Mouse (Mus musculus) hindbrain, postnatal 0 days (tissue): ENCODE measurements around the gene Tgfbi. TPM values are rescaled to one million over a fixed set of nuclear protein-coding genes. Genes with fewer than 3 reads are reported as not detected.

ENCODE experiments used
- ATAC-seq: fragments of 200-750 bp; cut with Nextera tagmentation; 2 replicates; pipeline ENCODE4 v1.8.0; 2017; ENCODE audit warnings: mild to moderate bottlenecking, moderate TSS enrichment, moderate library complexity
- DNase-seq: peaks from one replicate; pipeline ENCODE4 v3.0.0-alpha.2; 2015; ENCODE audit warnings: low spot score
- H3K27ac ChIP-seq: fragments of 300-500 bp; sonication (generic); 2 replicates; pipeline ENCODE4 v1.5.1; 2014; ENCODE audit warnings: mild to moderate bottlenecking
- H3K27me3 ChIP-seq: fragments of 300-500 bp; sonication (generic); 2 replicates; pipeline ENCODE4 v1.6.1; 2014; ENCODE audit warnings: low read length, mixed read lengths; ENCODE audit not compliant: insufficient read depth
- H3K36me3 ChIP-seq: fragments of 300-500 bp; sonication (generic); 2 replicates; pipeline ENCODE4 v1.6.1; 2014; ENCODE audit warnings: low read length, mixed read lengths; ENCODE audit not compliant: insufficient read depth
- H3K4me1 ChIP-seq: fragments of 300-500 bp; sonication (generic); 2 replicates; pipeline ENCODE4 v1.6.1; 2014; ENCODE audit warnings: antibody characterized with exemption, low read length, mixed read lengths; ENCODE audit not compliant: insufficient read depth
- H3K4me2 ChIP-seq: fragments of 300-500 bp; sonication (generic); 2 replicates; pipeline ENCODE4 v1.6.1; 2014; ENCODE audit warnings: low read depth, mild to moderate bottlenecking, low read length, moderate library complexity, mixed read lengths
- H3K4me3 ChIP-seq: fragments of 300-500 bp; sonication (generic); 2 replicates; pipeline ENCODE4 v1.5.1; 2014; ENCODE audit warnings: low read length
- H3K9ac ChIP-seq: fragments of 300-500 bp; sonication (generic); replicated peaks from 2 replicates; pipeline ENCODE4 v1.6.1; 2014; ENCODE audit warnings: mild to moderate bottlenecking, low read length, moderate library complexity, mixed read lengths
- H3K9me3 ChIP-seq: fragments of 300-500 bp; sonication (generic); 2 replicates; pipeline ENCODE4 v1.6.1; 2016; ENCODE audit warnings: low read length, mixed read lengths
- CTCF ChIP-seq: IDR thresholded peaks from 2 replicates; pipeline ENCODE4 v1.5.1; 2016; ENCODE audit warnings: antibody characterized with exemption, control low read depth, low read depth
- WGBS: fragments of 180-500 bp; shearing (Covaris S2); extraction: QIAGEN DNeasy Blood & Tissue Kit; methylation state at CpG from one replicate; pipeline ENCODE4 v1.1.7; 2014; 5-methylcytosine and 5-hydroxymethylcytosine counted together
- polyA plus RNA-seq: library from polyadenylated mRNA; unstranded; fragments of >200 nt; fragmentation: Nextera tagmentation; extraction: Ambion mirVana; gene quantifications from 2 replicates; pipeline ENCODE4 v1.2.1, GENCODE M21; 2015
- total RNA-seq: library from RNA; depleted of rRNA; stranded (reverse); fragments of >200 nt; gene quantifications from 2 replicates; pipeline ENCODE4 v1.2.3, GENCODE M21; 2014

Gene Tgfbi
- total and polyA plus RNA-seq, 2 experiments from 2014 or later = 4.9 to 6.2 TPM

- Histone ChIP-seq H3K4me2 (no peak overlapping the region), H3K27me3 (no peaks in the 10 kb centered on the region), H3K4me1 (no peaks in the 10 kb centered on the region), H3K27ac (no peak overlapping the region), H3K4me3 (no peak overlapping the region), H3K9me3 (no peaks in the 10 kb centered on the region), H3K9ac (no peak overlapping the region), H3K36me3 (no peaks in the 10 kb centered on the region)
- no peak for DNase-seq
- ATAC-seq = no peak
- WGBS = 66% methylated on average over 6 of the region's 6 CpGs
- no peak for TF ChIP-seq CTCF
These were observed 49.6 kb downstream of the Tgfbi start for GRCm38 (mm10) chr13:56658931-56659330.

GRCm38 (mm10) chr13:56661914-56662621, 52.7 kb downstream of the Tgfbi start:
- Histone ChIP-seq H3K4me1 (no peaks in the 10 kb centered on the region), H3K9me3 (no peaks in the 10 kb centered on the region), H3K27ac (no peak overlapping the region), H3K4me2 (no peak overlapping the region), H3K27me3 (no peaks in the 10 kb centered on the region), H3K4me3 (no peak overlapping the region), H3K36me3 (no peaks in the 10 kb centered on the region), H3K9ac (no peak overlapping the region)
- DNase-seq = no peak
- no peak for ATAC-seq
- WGBS = 62% methylated on average over 7 of the region's 7 CpGs
- no peak for TF ChIP-seq CTCF

- H3K27me3 ChIP-seq = no peaks in the 10 kb centered on the region
- WGBS = 67% methylated on average over 17 of the region's 17 CpGs
- H3K36me3 ChIP-seq = no peaks in the 10 kb centered on the region
- H3K9ac ChIP-seq = no peak overlapping the region
- ATAC-seq (no peak), DNase-seq (no peak)
- no peak overlapping the region for H3K4me3 ChIP-seq
- H3K27ac ChIP-seq = no peak overlapping the region
- H3K9me3 ChIP-seq = no peaks in the 10 kb centered on the region
- no peaks in the 10 kb centered on the region for H3K4me1 ChIP-seq
- no peak overlapping the region for H3K4me2 ChIP-seq
- no peak for TF ChIP-seq CTCF
These were observed 55.2 kb downstream of the Tgfbi start for GRCm38 (mm10) chr13:56664256-56665170.

- Histone ChIP-seq H3K36me3 (no peaks in the 10 kb centered on the region), H3K4me1 (no peaks in the 10 kb centered on the region), H3K4me3 (no peak overlapping the region), H3K9ac (no peak overlapping the region), H3K27ac (no peak overlapping the region), H3K9me3 (no peaks in the 10 kb centered on the region), H3K27me3 (no peaks in the 10 kb centered on the region; the same call in 1 of the 2 replicates), H3K4me2 (no peak overlapping the region)
- no peak for TF ChIP-seq CTCF
- no peak for DNase-seq
- ATAC-seq = no peak
- WGBS = 50% methylated on average over 11 of the region's 11 CpGs
These were observed 61.9 kb downstream of the Tgfbi start for GRCm38 (mm10) chr13:56671206-56671605.

GRCm38 (mm10) chr13:56677731-56678130, 68.4 kb downstream of the Tgfbi start:
- ATAC-seq (no peak), DNase-seq (no peak)
- H3K9me3 ChIP-seq = no peaks in the 10 kb centered on the region
- H3K9ac ChIP-seq = no peak overlapping the region
- H3K27ac ChIP-seq = peak overlapping the region; percentile 32; the same call in 1 of the 2 replicates
- TF ChIP-seq CTCF = no peak
- H3K4me1 ChIP-seq = peaks cover 18% of the 10 kb centered on the region
- H3K36me3 ChIP-seq = no peaks in the 10 kb centered on the region
- H3K4me2 ChIP-seq = no peak overlapping the region
- 45% methylated on average over 4 of the region's 4 CpGs for WGBS
- H3K4me3 ChIP-seq = no peak overlapping the region
- no peaks in the 10 kb centered on the region; the same call in 1 of the 2 replicates for H3K27me3 ChIP-seq

GRCm38 (mm10) chr13:56678188-56678787, 69.0 kb downstream of the Tgfbi start:
- ATAC-seq (peak; percentile 83), DNase-seq (peak; percentile 63)
- H3K36me3 ChIP-seq = no peaks in the 10 kb centered on the region
- no peak overlapping the region for H3K9ac ChIP-seq
- no peaks in the 10 kb centered on the region; the same call in 1 of the 2 replicates for H3K27me3 ChIP-seq
- peak overlapping the region; percentile 32; the same call in 1 of the 2 replicates for H3K27ac ChIP-seq
- no peak overlapping the region for H3K4me3 ChIP-seq
- TF ChIP-seq CTCF = no peak
- H3K4me1 ChIP-seq = peaks cover 18% of the 10 kb centered on the region
- no peak overlapping the region for H3K4me2 ChIP-seq
- no peaks in the 10 kb centered on the region for H3K9me3 ChIP-seq
- WGBS = 13% methylated on average over 10 of the region's 10 CpGs
